Mouse (Mus musculus) heart, postnatal 0 days (tissue): ENCODE data around the gene Kctd2. TPM values are rescaled to one million over a fixed set of nuclear protein-coding genes. Genes with fewer than 3 reads are reported as not detected.
"Not testable (repeated sequence)": the region's sequence is repeated elsewhere in the genome, so short reads cannot be mapped to it uniquely, and the experiment has no call there.

Source experiments
- ATAC-seq: fragments of 200-750 bp; cut with Nextera tagmentation; 2 replicates; pipeline ENCODE4 v1.8.0; 2017; ENCODE audit warnings: low read depth, moderate number of reproducible peaks, moderate library complexity; ENCODE audit not compliant: insufficient read depth
- DNase-seq: peaks from one replicate; pipeline ENCODE4 v3.0.0-alpha.2; 2016; ENCODE audit warnings: low spot score
- H3K27ac ChIP-seq: fragments of 300-500 bp; sonication (generic); 2 replicates; pipeline ENCODE4 v1.5.1; 2014; ENCODE audit warnings: low read depth, mild to moderate bottlenecking
- H3K27me3 ChIP-seq: fragments of 300-500 bp; sonication (generic); 2 replicates; pipeline ENCODE4 v1.6.1; 2014; ENCODE audit warnings: low read length, mixed read lengths; ENCODE audit not compliant: control insufficient read depth, insufficient read depth
- H3K36me3 ChIP-seq: fragments of 300-500 bp; sonication (generic); replicated peaks from 2 replicates; pipeline ENCODE4 v1.6.1; 2014; ENCODE audit warnings: low read length, mixed read lengths; ENCODE audit not compliant: control insufficient read depth, insufficient read depth
- H3K4me1 ChIP-seq: fragments of 300-500 bp; sonication (generic); 2 replicates; pipeline ENCODE4 v1.6.1; 2014; ENCODE audit warnings: antibody characterized with exemption; ENCODE audit not compliant: control insufficient read depth, insufficient read depth
- H3K4me2 ChIP-seq: fragments of 300-500 bp; sonication (generic); 2 replicates; pipeline ENCODE4 v1.6.1; 2014; ENCODE audit warnings: low read depth, mild to moderate bottlenecking, low read length, moderate library complexity
- H3K4me3 ChIP-seq: fragments of 300-500 bp; sonication (generic); 2 replicates; pipeline ENCODE4 v1.5.1; 2014; ENCODE audit warnings: low read depth, low read length
- H3K9ac ChIP-seq: fragments of 300-500 bp; sonication (generic); replicated peaks from 2 replicates; pipeline ENCODE4 v1.6.1; 2014; ENCODE audit warnings: low read depth, low read length, mixed read lengths
- H3K9me3 ChIP-seq: fragments of 300-500 bp; sonication (generic); replicated peaks from 2 replicates; pipeline ENCODE4 v1.6.1; 2016; ENCODE audit warnings: low read length; ENCODE audit not compliant: control insufficient read depth
- CTCF ChIP-seq: IDR thresholded peaks from 2 replicates; pipeline ENCODE4 v1.5.1; 2016; ENCODE audit warnings: antibody characterized with exemption, control low read depth, low read depth
- EP300 ChIP-seq: IDR thresholded peaks from 2 replicates; pipeline ENCODE4 v1.6.1; 2016; ENCODE audit warnings: antibody characterized with exemption, low read depth
- WGBS: fragments of 180-500 bp; shearing (Covaris S2); extraction: QIAGEN DNeasy Blood & Tissue Kit; methylation state at CpG from one replicate; pipeline ENCODE4 v1.1.7; 2014; 5-methylcytosine and 5-hydroxymethylcytosine counted together
- microRNA-seq: library from miRNA; unstranded; fragments of <30 nt; microRNA quantifications from one replicate; pipeline ENCODE4, GENCODE M21; 2016
- polyA plus RNA-seq: library from polyadenylated mRNA; unstranded; fragments of >200 nt; fragmentation: Nextera tagmentation; extraction: Ambion mirVana; gene quantifications from 2 replicates; pipeline ENCODE4 v1.2.1, GENCODE M21; 2015
- total RNA-seq: library from RNA; depleted of rRNA; stranded (reverse); fragments of >200 nt; gene quantifications from 2 replicates; pipeline ENCODE4 v1.2.3, GENCODE M21; 2014; ENCODE audit warnings: low replicate concordance; rRNA removed

The Kctd2 gene
- total and polyA plus RNA-seq, 2 experiments from 2014 or later: 8.3 to 15.6 TPM

GRCm38 (mm10) chr11:115475758-115476237, 55.9 kb downstream of the Kctd2 start:
- Histone ChIP-seq H3K4me2 (peak overlapping the region; percentile 94), H3K9ac (peak overlapping the region; percentile 79), H3K4me1 (peaks cover 25% of the 10 kb centered on the region), H3K36me3 (no peaks in the 10 kb centered on the region), H3K9me3 (no peaks in the 10 kb centered on the region), H3K27ac (peak overlapping the region; percentile 53; the same call in 1 of the 2 replicates), H3K4me3 (peak overlapping the region; percentile 65), H3K27me3 (no peaks in the 10 kb centered on the region)
- DNase-seq (no peak), ATAC-seq (peak; percentile 4)
- WGBS: 2% methylated on average over 28 of the region's 28 CpGs
- TF ChIP-seq EP300 (no peak), CTCF (no peak)

- H3K9me3 ChIP-seq, ATAC-seq, H3K36me3 ChIP-seq, H3K27ac ChIP-seq, DNase-seq, H3K27me3 ChIP-seq: not testable (repeated sequence)
- Histone ChIP-seq H3K4me1 (peaks cover 25% of the 10 kb centered on the region), H3K9ac (peak overlapping the region; percentile 79; the same call in 1 of the 2 replicates), H3K4me3 (peak overlapping the region; percentile 65; the same call in 1 of the 2 replicates), H3K4me2 (peak overlapping the region; percentile 94; the same call in 1 of the 2 replicates)
- WGBS: 77% methylated on average over 4 of the region's 4 CpGs
Observed at GRCm38 (mm10) chr11:115476630-115477029, 56.7 kb downstream of the Kctd2 start.

GRCm38 (mm10) chr11:115477388-115477787, 57.5 kb downstream of the Kctd2 start:
- not testable (repeated sequence) for ATAC-seq, H3K4me2 ChIP-seq, H3K9me3 ChIP-seq, H3K9ac ChIP-seq, H3K36me3 ChIP-seq, H3K27ac ChIP-seq, H3K27me3 ChIP-seq, H3K4me3 ChIP-seq, DNase-seq
- peaks cover 25% of the 10 kb centered on the region for H3K4me1 ChIP-seq
- WGBS: 75% methylated on average over 7 of the region's 7 CpGs

DNA sequence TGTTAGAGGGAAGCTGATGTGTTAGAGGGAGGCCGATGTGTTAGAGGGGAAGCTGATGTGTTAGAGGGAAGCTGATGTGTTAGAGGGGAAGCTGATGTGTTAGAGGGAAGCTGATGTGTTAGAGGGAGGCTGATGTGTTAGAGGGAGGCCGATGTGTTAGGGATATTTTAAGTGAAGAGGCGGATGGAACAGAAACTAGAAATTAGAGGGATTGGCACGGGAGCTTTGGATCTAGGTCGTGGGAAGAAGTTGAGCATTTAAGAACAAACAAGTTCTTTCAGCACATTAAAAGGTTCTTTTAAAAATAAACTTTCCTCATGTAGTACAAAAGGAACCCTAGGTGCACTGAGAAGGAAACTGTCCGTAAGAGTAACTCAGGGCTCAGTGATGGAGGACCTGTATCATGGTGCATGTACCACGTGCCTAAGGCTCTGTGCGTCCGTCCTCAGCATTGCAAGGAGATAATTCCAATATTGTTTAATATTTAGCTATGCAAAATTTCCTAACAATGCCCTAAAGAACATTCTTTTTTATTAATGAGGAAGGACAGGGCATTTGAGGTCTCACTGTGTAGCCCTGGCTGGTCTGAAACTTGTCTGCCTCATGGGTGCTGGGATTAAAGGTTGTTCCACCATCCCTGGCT, 58.5 kb downstream of the Kctd2 start:
- 82% methylated on average over 9 of the region's 9 CpGs for WGBS
- DNase-seq: no peak
- Histone ChIP-seq H3K4me3 (no peak overlapping the region), H3K9me3 (no peaks in the 10 kb centered on the region), H3K4me2 (no peak overlapping the region), H3K9ac (no peak overlapping the region), H3K27me3 (no peaks in the 10 kb centered on the region), H3K4me1 (peaks cover 21% of the 10 kb centered on the region), H3K27ac (no peak overlapping the region), H3K36me3 (no peaks in the 10 kb centered on the region)
- no peak for TF ChIP-seq CTCF
- TF ChIP-seq EP300: no peak
- ATAC-seq: no peak

Small RNAs within 50 kb of the gene (microRNA-seq; reads per million reads assigned to microRNA genes)
- gene Mir3968: not detected

Other genes with a start within 250 kb of the Kctd2 start
- 4.1 and 9.0 TPM in 2 replicates for gene Tmem104, start 232.6 kb upstream of the Kctd2 start, total RNA-seq
- gene Tmem104, start 232.6 kb upstream of the Kctd2 start, polyA plus RNA-seq: 6.0 and 6.4 TPM in 2 replicates
- gene Nat9, start 232.3 kb upstream of the Kctd2 start, total RNA-seq: 7.7 and 8.0 TPM in 2 replicates
- gene Nat9, start 232.3 kb upstream of the Kctd2 start, polyA plus RNA-seq: 21.1 and 21.6 TPM in 2 replicates
- 0.15 and 1.6 TPM in 2 replicates for gene Grin2c, start 152.9 kb upstream of the Kctd2 start, total RNA-seq
- not detected in 2 replicates for gene Grin2c, start 152.9 kb upstream of the Kctd2 start, polyA plus RNA-seq
- gene Fdxr, start 143.1 kb upstream of the Kctd2 start, total RNA-seq: 13.8 and 18.2 TPM in 2 replicates
- gene Fdxr, start 143.1 kb upstream of the Kctd2 start, polyA plus RNA-seq: 9.6 and 10.1 TPM in 2 replicates
- gene Fads6, start 122.5 kb upstream of the Kctd2 start, total RNA-seq: 2.9 and 3.5 TPM in 2 replicates
- 0.33 and 0.34 TPM in 2 replicates for gene Fads6, start 122.5 kb upstream of the Kctd2 start, polyA plus RNA-seq
- 0.12 TPM in 1 of 2 replicates, not detected in the other for gene Otop2, start 113.0 kb upstream of the Kctd2 start, total RNA-seq
- gene Otop2, start 113.0 kb upstream of the Kctd2 start, polyA plus RNA-seq: not detected in 2 replicates
- gene Ush1g, start 98.1 kb upstream of the Kctd2 start, total RNA-seq: 0.31 TPM in 1 of 2 replicates, not detected in the other
- gene Ush1g, start 98.1 kb upstream of the Kctd2 start, polyA plus RNA-seq: 0.03 and 0.05 TPM in 2 replicates
- gene Otop3, start 85.4 kb upstream of the Kctd2 start, total RNA-seq: not detected in 2 replicates
- gene Otop3, start 85.4 kb upstream of the Kctd2 start, polyA plus RNA-seq: not detected in 2 replicates
- 8.3 and 11.9 TPM in 2 replicates for gene Hid1, start 52.4 kb upstream of the Kctd2 start, total RNA-seq
- gene Hid1, start 52.4 kb upstream of the Kctd2 start, polyA plus RNA-seq: 5.3 and 5.4 TPM in 2 replicates
- gene Cdr2l, start 38.2 kb upstream of the Kctd2 start, total RNA-seq: 23.1 and 26.7 TPM in 2 replicates
- gene Cdr2l, start 38.2 kb upstream of the Kctd2 start, polyA plus RNA-seq: 5.2 and 5.6 TPM in 2 replicates
- gene Mrpl58, start 16.4 kb upstream of the Kctd2 start, total RNA-seq: 107 and 285 TPM in 2 replicates
- 224 and 232 TPM in 2 replicates for gene Mrpl58, start 16.4 kb upstream of the Kctd2 start, polyA plus RNA-seq
- 991 and 1,040 TPM in 2 replicates for gene Atp5h, start 166 bp upstream of the Kctd2 start, total RNA-seq
- gene Atp5h, start 166 bp upstream of the Kctd2 start, polyA plus RNA-seq: 4,106 and 4,345 TPM in 2 replicates
- not detected in 2 replicates for gene Trim80, start 20.4 kb downstream of the Kctd2 start, total RNA-seq
- gene Trim80, start 20.4 kb downstream of the Kctd2 start, polyA plus RNA-seq: 0.18 and 0.26 TPM in 2 replicates
- 0.99 and 3.8 TPM in 2 replicates for gene Slc16a5, start 42.3 kb downstream of the Kctd2 start, total RNA-seq
- gene Slc16a5, start 42.3 kb downstream of the Kctd2 start, polyA plus RNA-seq: 0.11 and 0.15 TPM in 2 replicates
- 1.8 and 8.7 TPM in 2 replicates for gene Armc7, start 55.5 kb downstream of the Kctd2 start, total RNA-seq
- gene Armc7, start 55.5 kb downstream of the Kctd2 start, polyA plus RNA-seq: 3.3 TPM in 2 replicates
- gene Nt5c, start 71.7 kb downstream of the Kctd2 start, total RNA-seq: 24.5 and 28.0 TPM in 2 replicates
- 49.8 and 53.7 TPM in 2 replicates for gene Nt5c, start 71.7 kb downstream of the Kctd2 start, polyA plus RNA-seq
- gene Jpt1, start 94.3 kb downstream of the Kctd2 start, total RNA-seq: 433 and 473 TPM in 2 replicates
- 496 and 503 TPM in 2 replicates for gene Jpt1, start 94.3 kb downstream of the Kctd2 start, polyA plus RNA-seq
- gene Sumo2, start 116.1 kb downstream of the Kctd2 start, total RNA-seq: 320 and 327 TPM in 2 replicates
- 549 and 562 TPM in 2 replicates for gene Sumo2, start 116.1 kb downstream of the Kctd2 start, polyA plus RNA-seq
- 32.3 and 102 TPM in 2 replicates for gene Nup85, start 144.3 kb downstream of the Kctd2 start, total RNA-seq
- gene Nup85, start 144.3 kb downstream of the Kctd2 start, polyA plus RNA-seq: 33.9 and 40.8 TPM in 2 replicates
- 53.1 and 56.7 TPM in 2 replicates for gene Mrps7, start 183.8 kb downstream of the Kctd2 start, total RNA-seq
- 85.1 and 86.4 TPM in 2 replicates for gene Mrps7, start 183.8 kb downstream of the Kctd2 start, polyA plus RNA-seq
- 11.8 and 24.0 TPM in 2 replicates for gene Gga3, start 183.9 kb downstream of the Kctd2 start, total RNA-seq
- 7.0 and 7.2 TPM in 2 replicates for gene Gga3, start 183.9 kb downstream of the Kctd2 start, polyA plus RNA-seq
- 31.5 and 38.4 TPM in 2 replicates for gene Mif4gd, start 192.8 kb downstream of the Kctd2 start, total RNA-seq
- 34.1 and 34.5 TPM in 2 replicates for gene Mif4gd, start 192.8 kb downstream of the Kctd2 start, polyA plus RNA-seq
- gene Slc25a19, start 208.2 kb downstream of the Kctd2 start, total RNA-seq: 25.0 and 35.1 TPM in 2 replicates
- gene Slc25a19, start 208.2 kb downstream of the Kctd2 start, polyA plus RNA-seq: 35.0 and 41.0 TPM in 2 replicates